Mouse (Mus musculus) embryonic stem cell, embryonic (primary cell): ENCODE measurements at regions not wholly inside any gene's neighbourhood (a gene's known extent, or its start where the extent isn't known, plus 50 kb on each side); places are given as distances from the start of the nearest gene placed in this dataset.

ENCODE experiments used
- CTCF ChIA-PET, 4 experiments: fragments of 300-600 bp in 2 of 4; fragments of 350-600 bp in 2 of 4; sonication (Branson Sonifier 250); formaldehyde crosslinking; loops; one replicate each; lab custom pipeline; 2022; ENCODE audit warnings: inconsistent platforms in 2 of 4; lab: Charles Lee
- POLR2A ChIA-PET, 4 experiments: fragments of 300-600 bp in 2 of 4; fragments of 350-600 bp in 2 of 4; sonication (Branson Sonifier 250); formaldehyde crosslinking; loops; one replicate each; lab custom pipeline; 2022; ENCODE audit warnings: antibody characterized with exemption in 4 of 4, inconsistent platforms in 1 of 4; lab: Charles Lee

DNA sequence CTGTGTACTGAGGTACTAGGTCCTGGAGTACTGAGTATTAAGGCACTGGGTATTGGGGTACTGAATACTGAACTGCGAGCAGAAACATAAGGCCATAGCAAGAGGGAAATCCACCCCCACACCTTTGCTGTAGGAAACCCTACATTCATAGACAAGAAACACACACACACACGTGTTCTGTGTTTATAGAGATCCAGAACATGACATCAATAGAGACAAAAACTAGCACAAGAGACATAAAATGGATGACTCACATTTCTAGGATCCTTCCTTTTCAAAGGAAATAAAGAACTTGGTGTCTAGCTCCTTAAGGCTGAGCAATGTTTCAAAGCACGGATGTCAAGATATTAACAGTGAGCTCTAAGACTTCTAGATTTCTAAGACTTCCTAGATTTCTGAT, 49.9 kb upstream of the Nepro start:
- CTCF ChIA-PET: interaction anchor here in 1 of 4 experiments (0.7 kb wide), 1 partner anchor 432 kb away, joined by 3 read pairs; no protein-coding TSS in a partner anchor
- POLR2A ChIA-PET: no interaction called here

DNA sequence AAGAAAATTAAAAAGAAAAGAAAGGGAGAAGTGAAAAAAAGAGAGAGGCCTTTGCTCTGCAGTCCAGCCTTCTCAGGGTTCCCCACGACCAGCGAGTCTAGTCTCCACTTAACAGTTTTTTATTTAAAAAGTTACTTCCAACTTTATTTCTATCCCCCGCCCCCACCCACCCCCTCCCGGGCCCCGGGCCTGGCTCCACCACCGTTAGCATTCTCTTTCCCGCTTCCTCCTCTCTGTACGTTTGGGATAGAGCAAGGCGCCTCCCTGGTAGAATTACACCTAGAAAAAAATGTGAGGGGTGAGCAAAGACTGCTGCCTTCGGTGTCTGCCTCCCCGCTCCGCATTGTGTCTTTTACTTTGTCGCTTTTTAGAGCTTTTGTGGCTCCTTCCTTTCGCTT, 51.7 kb upstream of the Nepro start:
- CTCF ChIA-PET: no interaction called here
- POLR2A ChIA-PET: no interaction called here

DNA sequence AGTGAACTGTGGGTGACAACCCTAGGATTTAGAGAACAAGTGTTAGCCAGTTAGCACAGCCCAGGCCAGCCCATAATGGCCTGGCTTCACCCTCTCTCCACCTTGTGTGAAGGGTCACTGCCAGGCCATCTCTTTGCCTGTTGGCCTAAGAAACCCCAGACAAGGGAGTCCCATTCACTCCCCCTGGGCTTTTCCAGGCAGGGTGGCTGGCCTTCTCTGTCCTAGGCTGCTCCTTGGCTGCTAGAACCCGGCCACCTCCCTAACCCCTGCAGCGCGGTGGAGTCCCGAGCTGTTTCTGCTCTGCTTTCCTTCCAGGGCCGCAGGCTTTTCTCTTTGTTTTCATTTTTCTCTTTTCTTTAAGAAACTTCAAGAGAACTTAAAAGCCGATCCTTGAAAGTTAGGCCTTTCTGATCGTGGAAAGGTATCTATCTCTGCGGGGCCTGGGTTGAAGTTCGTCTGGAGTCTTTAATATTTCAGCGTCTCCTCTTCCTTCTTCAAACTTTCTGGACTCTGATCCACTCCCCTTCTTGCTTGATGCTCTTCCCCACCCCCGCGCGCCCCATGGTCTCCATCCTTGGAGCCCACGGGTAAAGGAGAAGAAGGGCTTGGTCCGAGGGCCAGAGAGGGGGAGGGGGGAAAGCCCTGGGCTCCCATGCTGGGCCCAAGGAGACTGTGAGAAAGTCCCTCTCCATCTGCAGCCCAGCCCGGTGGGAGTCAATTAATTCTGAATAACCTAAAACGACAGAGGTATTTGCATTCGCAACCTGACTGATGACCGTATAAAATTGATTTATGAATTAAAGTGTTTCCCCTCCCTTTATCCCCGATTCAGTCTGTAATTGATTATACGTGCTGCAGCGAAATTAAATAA, 52.3 kb upstream of the Nepro start:
- POLR2A ChIA-PET: interaction anchor here in 1 of 4 experiments (0.6 kb wide), 1 partner anchor 41 kb away, joined by 3 read pairs; no protein-coding TSS in a partner anchor
- CTCF ChIA-PET: no interaction called here

DNA sequence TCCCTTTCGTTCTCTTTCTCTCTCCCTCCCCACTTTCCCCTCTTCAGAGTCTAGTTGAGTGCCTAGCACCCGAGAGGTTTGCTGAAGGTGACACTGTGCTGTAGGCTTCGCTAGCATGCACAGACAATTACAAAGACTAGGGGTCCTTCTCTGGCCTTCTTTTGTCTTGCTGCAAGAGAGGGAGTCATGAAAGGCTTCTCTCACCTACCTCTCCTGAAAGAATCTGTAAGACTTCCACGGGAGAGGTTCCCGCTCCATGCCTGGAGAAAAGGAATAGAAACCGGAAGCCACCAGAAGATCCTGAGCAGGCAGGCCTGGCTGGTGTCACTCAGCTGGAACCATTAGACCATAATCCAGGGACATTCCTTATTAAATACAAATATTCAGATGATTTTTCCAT, 56.0 kb upstream of the Nepro start:
- ChIA-PET POLR2A (no interaction called here), CTCF (no interaction called here)

DNA sequence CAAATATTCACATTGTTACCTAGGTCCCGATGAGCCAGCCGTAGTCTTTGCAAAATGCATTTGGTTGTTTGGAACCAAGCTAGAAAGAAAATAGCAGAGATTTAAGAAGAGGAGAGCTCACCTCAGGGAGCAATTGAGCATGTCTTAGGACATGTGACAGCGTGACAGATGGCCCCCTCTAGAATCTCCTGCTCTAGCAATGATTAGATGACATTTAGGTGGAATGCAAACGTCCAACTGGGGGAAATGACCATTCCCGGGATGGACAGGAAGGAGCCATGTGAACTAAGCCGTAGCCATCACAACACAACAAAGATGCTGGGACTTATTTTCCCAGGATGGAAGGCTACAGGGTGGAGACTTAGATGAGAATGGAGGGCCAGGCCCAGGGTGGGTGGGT, 57.0 kb upstream of the Nepro start:
- ChIA-PET CTCF (no interaction called here), POLR2A (no interaction called here)

DNA sequence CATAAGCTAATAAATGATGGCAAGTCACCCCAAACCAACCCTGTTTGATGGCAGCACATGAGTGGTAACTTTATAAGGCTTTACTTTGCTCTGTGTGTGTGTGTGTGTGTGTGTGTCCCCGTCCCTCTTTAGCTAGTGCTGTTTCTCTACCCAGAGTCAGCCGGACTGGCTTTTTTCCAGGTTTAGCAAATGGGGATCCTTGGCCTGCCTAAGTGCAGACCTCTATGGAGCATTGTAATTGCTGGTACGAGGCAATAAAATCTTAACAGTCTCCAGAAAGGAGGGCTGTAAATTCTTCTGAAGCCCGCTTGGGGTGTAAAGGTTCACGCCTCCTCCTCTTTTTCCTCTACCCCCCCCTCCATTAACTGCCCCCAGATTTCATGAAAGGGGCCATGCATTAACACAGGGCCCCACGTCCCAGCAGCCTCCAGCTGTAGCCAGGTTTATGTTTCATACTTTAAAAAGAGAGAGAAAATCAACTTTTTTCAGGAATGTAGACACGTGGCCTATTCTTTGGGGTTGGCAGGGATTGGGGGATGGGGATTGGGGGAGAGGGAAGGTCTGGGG, 57.6 kb upstream of the Nepro start:
- CTCF ChIA-PET: no interaction called here
- POLR2A ChIA-PET: no interaction called here

DNA sequence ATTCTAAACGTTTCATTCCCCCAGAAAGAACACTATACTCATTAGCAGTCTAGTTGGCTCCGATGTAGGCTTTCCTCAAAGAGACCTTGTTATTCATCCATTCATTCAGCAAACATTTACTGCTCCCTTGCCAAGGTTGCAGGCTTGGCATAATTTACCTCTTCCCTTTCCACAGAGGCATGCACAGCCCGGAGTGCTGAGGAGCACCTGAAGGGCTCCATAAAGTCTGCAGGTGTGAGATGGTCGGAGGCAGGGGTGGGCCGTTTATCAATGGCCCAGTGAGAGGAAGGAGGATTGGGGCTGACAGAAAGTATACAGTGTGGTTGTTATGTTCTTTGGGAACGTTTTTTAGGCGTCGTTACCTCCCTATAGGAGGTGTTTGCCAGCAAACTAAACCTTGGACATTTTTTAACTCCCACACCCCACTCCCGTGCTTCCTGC, 58.6 kb upstream of the Nepro start:
- POLR2A ChIA-PET: no interaction called here
- CTCF ChIA-PET: no interaction called here

DNA sequence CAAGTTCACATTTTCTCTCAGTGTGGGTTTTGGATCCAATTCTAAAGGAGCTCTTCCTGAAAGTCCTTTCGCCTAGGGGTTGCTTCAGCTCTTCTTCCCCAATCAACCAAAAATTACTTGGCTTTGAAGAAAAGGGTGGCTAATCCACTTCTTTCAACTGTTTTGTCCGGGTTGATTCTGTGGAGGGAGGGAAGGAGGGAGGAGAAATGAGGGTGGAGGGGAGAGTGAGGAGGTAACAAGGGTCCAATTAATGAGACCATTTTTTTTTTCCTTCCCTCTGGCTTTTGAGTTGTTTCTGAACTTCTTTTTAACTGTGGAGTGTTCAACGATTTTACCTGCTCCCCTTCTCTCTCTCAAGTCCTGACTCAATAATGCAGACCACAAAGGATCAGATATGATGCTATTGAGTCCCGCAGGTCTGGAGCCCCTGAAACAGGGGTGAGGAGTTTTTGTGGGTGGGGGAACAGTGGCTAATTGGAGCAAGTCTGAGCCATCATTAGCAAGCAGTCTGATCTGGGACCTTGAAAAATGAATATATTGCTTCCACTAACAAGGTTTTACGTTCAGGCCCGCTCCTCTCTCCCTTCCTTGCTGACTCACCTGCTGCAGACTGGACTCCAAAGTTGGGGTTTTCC, 61.0 kb upstream of the Nepro start:
- ChIA-PET CTCF (interaction anchor here in 1 of 4 experiments (1.0 kb wide), 1 partner anchor 19 kb away, joined by 3 read pairs; no protein-coding TSS in a partner anchor), POLR2A (no interaction called here)

DNA sequence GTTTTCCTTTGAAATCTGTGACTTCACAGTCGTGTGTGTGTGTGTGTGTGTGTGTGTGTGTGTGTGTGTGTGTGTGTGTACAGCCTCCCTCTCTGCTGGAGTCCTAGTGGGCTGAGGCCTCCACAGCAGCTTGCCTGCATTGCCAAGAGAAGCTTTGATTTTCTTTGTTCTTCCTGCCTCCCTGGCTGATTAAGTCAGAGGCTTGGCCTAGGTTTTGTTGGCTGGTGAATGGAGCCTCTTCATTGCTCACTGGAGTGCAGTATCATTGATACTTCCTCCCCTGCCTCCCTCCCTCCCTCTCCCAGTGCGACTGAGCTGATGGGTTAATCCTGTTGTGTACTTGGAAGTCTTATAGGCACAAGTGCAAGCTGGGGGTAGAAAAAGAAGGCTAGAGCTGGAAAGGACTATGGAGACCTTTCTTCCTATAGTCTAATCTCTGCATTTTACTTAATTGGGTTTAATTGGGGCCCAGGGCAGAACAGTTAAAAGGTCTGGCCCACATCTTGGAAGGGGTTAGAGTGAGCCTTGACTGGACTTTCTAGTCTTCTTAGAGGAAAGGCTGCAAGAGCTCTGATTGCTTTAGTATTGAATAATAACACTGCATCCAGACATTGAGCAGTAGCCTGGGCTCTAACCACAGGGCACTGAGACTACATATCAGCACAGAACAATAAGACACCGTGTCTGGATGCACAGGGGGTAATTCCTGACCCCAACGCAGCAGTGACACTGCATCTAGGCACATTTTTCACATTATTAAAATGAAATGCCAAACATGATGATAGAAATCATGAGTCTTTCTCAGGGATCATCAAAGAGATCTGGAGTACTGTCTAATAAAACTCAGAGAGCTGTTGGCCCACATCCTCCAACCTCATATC, 62.9 kb upstream of the Nepro start:
- POLR2A ChIA-PET: no interaction called here
- CTCF ChIA-PET: no interaction called here

DNA sequence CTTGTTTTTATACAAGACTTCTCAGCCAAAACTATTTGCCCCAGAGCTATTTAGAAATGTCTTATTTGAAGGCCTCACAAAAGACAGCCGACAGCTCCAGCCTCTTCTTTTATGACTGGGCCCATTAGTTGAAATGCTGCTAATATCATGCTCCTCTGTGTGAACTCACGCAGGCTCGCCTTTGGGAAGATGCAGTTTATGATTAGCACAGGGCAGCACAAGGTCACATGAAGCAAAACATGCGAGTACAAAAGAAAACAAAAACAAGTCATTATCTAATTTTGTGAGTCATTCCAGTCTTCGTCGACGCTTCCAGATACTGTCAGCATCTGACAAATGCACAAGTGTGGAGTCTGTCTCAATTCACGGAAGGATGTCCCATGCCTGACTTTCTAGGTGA, 65.8 kb upstream of the Nepro start:
- CTCF ChIA-PET: no interaction called here
- POLR2A ChIA-PET: no interaction called here

DNA sequence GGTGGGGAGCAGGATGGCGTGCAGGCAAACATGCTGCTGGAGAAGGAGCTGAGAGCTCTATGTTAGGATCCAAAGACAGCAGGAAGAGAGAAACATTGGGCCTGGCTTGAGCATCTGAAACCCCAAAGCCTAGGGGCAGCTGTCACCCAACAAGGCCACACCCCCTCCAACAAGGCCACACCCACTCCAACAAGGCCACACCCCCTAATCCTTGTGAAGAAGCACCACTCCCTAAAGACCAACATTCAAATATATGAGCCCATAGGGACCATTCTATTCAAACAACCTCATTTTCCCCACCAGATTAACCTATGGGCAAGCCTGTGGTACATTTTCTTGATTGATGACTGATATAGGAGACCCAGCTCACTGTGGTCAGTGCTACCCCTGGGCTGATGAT, 67.9 kb upstream of the Nepro start:
- ChIA-PET POLR2A (no interaction called here), CTCF (interaction anchor here in 1 of 4 experiments (0.6 to 1.1 kb wide), 2 partner anchors 11 to 12 kb away, joined by 3 read pairs; no protein-coding TSS in a partner anchor)

DNA sequence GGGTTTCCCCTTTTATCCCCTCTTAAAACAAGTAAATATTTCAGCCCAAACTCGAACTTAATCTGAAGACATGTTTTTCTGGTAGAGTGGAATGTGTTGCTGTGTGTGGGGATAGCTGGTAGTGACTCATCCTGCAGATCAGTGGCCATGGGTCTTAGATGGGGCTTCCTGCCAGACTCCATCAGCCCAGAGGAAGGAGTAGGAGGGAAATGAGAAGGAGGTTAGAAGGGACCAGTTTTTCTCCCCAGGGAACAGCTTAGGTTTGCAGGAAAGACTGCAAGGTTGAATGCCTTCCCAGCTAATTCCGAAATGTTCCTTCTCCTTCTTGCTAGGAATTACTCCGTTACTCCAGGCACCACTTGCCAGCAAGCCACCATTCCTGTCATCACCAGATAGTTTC, 68.8 kb upstream of the Nepro start:
- POLR2A ChIA-PET: no interaction called here
- CTCF ChIA-PET: no interaction called here

DNA sequence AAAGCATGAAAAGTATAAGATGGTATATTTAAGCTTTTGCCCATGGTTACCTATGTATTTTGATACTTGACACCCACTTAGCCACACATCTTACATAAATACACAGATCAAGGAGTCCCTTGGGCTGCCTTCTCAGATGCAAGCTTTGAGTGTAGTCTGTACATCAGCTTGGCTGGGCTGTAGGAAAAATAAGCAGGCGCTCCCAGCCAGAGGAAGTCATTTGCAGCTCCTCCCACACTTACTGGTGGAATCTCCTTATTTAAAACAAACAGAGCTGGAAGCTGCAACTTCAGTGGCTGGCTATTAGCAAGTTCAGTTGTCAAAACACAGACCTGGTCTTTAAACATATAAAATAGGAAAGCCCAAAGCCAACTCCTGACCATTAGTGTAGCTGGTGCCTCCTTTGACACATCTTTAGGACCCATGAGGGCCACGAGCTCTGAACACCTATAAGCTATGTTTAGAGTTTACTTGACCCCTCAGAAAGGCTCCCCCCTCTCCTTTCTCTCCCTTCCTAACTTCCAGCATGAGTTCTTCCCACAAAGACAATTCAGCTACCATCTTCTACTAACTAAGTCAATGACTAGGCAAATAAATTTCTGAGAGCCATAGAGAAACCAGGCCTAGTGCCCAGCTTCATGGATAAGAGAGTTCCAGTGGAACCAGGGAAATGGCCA, 75.4 kb upstream of the Nepro start:
- CTCF ChIA-PET: no interaction called here
- POLR2A ChIA-PET: no interaction called here

DNA sequence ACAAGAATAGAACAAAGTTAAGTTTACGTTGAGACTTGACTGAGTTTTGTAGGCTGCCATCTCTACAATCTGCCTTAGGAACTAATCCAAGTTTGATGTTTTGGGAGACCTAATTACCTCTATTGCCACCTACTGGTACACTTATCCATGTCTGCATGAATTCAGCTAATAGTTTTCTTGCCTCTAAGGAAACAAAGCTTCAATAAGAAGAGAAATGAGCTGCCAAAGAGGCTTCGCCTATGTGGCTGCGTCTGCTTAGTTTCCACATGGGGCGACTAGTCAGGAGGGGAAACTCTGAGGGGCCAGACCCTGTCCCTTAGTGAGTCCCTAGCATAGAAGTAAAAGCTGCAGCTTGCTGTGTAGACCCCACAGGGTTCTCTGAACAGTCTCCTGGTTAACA, 80.1 kb upstream of the Nepro start:
- ChIA-PET CTCF (interaction anchor here in 3 of 4 experiments (0.6 to 1.9 kb wide), 18 partner anchors 11 to 402 kb away, joined by 3 to 7 read pairs (median 4); no protein-coding TSS in a partner anchor), POLR2A (interaction anchor here in 1 of 4 experiments (0.6 kb wide), 1 partner anchor 46 kb away, joined by 3 read pairs; no protein-coding TSS in a partner anchor)

DNA sequence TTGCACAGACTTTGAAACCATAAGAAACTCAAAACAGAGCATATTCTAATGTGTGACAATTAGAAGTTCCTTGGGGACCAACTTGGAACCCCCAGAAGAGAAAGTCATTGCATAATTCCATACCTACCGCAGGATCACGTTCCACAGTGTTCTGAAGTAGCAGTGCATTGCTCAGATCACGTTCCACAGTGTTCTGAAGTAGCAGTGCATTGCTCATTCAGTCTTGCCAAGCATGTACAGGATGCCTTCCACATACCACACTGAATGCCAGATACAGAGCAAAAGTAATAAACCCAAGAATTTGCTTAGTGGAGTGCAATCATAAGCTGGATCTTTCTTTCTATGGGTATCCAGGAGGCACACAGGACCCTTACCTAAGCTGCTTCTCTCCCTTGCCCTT, 78.4 kb upstream of the Boc start:
- ChIA-PET CTCF (no interaction called here), POLR2A (no interaction called here)

DNA sequence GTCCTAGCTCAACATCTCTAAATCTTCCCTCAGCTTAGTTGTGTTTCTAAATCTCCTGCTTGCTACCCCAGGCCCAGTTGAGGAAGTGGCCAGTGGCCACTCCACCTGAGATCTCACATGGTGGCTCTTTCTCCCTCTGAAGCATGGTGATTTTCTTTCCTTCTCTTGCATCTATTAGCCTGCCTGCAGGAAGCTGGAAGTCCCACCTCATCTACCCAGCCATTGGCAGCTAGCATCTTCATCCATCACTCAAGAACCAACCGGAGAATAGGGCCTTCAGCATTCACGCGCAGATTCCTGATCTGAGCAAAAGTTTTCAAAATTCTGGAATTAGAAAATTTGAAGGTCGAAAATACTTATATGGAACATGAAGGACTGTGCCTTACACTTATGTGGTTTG, 75.8 kb upstream of the Boc start:
- ChIA-PET CTCF (interaction anchor here in 2 of 4 experiments (0.6 to 0.7 kb wide), 2 partner anchors 154 to 253 kb away, joined by 3 read pairs; no protein-coding TSS in a partner anchor), POLR2A (interaction anchor here in 1 of 4 experiments (0.6 kb wide), 1 partner anchor 24 kb away, joined by 6 read pairs; no protein-coding TSS in a partner anchor)

DNA sequence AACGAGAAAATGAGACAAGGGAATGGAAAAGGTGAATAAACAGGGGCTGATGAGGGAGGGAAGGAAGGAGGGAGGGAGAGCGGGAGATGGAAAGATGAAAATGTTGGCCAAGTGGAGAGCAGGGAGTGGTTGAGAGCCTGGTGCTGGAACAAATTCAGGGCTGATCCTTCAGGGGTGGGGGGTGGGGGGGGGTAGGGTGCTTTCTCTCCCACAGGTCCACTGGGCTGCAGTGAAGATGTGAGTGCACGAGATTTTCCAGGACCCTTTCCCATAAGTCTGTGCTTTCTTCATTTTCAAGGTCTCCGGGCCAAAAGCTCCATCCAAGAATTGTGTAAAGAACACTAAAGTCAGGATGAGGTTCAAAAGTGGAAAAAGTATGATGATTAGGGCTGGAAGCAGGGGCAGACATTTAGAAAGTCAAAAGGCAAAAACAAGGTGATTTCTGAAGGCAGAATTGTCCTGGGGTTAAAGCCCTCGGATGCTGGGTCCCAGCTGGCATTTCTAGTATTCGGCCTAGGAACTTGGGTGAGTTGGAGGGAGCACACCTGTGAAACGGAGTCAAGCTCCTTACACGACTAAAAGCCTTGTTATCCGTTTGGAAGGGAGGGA, 74.5 kb upstream of the Boc start:
- ChIA-PET CTCF (interaction anchor here in 1 of 4 experiments (1.0 kb wide), 1 partner anchor 11 kb away, joined by 4 read pairs; no protein-coding TSS in a partner anchor), POLR2A (interaction anchor here in 2 of 4 experiments (0.9 to 1.2 kb wide), 4 partner anchors 17 to 494 kb away, joined by 3 to 6 read pairs (median 3); partner anchors contain the start of genes Atp6v1a (in 1 of the 2) and Naa50 (in 1 of the 2))
